Mouse (Mus musculus): Measurements from ENCODE around the gene Aldh2.
A peak's percentile ranks its signal among the peaks of the same experiment; 100 is the strongest.

Gene Aldh2

GRCm38 (mm10) chr5:121595758-121596157, 2.1 kb upstream of the Aldh2 start:
- DNase-seq (ENCODE audit: low spot score) = no peak

GRCm38 (mm10) chr5:121594714-121595313, 1.2 kb upstream of the Aldh2 start:
- DNase-seq (ENCODE audit: low spot score) = no peak

- DNase-seq (ENCODE audit: low spot score) = no peak
Observed at GRCm38 (mm10) chr5:121592816-121593407, 712 bp downstream of the Aldh2 start.

GRCm38 (mm10) chr5:121592064-121592815, 1.4 kb downstream of the Aldh2 start:
- DNase-seq (ENCODE audit: low spot score) = no peak

GRCm38 (mm10) chr5:121591417-121592063, 2.1 kb downstream of the Aldh2 start:
- no peak for DNase-seq (ENCODE audit: low spot score)

GRCm38 (mm10) chr5:121589928-121590327, 3.7 kb downstream of the Aldh2 start:
- DNase-seq (ENCODE audit: low spot score) = no peak

GRCm38 (mm10) chr5:121586400-121587039, 7.1 kb downstream of the Aldh2 start:
- DNase-seq (ENCODE audit: low spot score) = peak; percentile 59

- DNase-seq (ENCODE audit: low spot score) = no peak
Observed at GRCm38 (mm10) chr5:121585699-121586098, 7.9 kb downstream of the Aldh2 start.

- no peak for DNase-seq (ENCODE audit: low spot score)
Observed at GRCm38 (mm10) chr5:121585005-121585404, 8.6 kb downstream of the Aldh2 start.

GRCm38 (mm10) chr5:121583765-121584501, 9.7 kb downstream of the Aldh2 start:
- DNase-seq (ENCODE audit: low spot score) = peak; percentile 31

GRCm38 (mm10) chr5:121581945-121582344, 11.7 kb downstream of the Aldh2 start:
- no peak for DNase-seq (ENCODE audit: low spot score)

GRCm38 (mm10) chr5:121576927-121577488, 16.6 kb downstream of the Aldh2 start:
- no peak for DNase-seq (ENCODE audit: low spot score)

GRCm38 (mm10) chr5:121575867-121576266, 17.8 kb downstream of the Aldh2 start:
- DNase-seq (ENCODE audit: low spot score) = no peak

- no peak for DNase-seq (ENCODE audit: low spot score)
Observed at GRCm38 (mm10) chr5:121574145-121574544, 19.5 kb downstream of the Aldh2 start.

- DNase-seq (ENCODE audit: low spot score) = no peak
Observed at GRCm38 (mm10) chr5:121570787-121571186, 22.8 kb downstream of the Aldh2 start.

GRCm38 (mm10) chr5:121569881-121570420, 23.7 kb downstream of the Aldh2 start:
- DNase-seq (ENCODE audit: low spot score) = no peak

GRCm38 (mm10) chr5:121566035-121566681, 27.5 kb downstream of the Aldh2 start:
- DNase-seq (ENCODE audit: low spot score) = no peak

- DNase-seq (ENCODE audit: low spot score) = peak; percentile 55
Observed at GRCm38 (mm10) chr5:121564468-121564895, 29.1 kb downstream of the Aldh2 start.

GRCm38 (mm10) chr5:121562436-121562835, 31.2 kb downstream of the Aldh2 start:
- no peak for DNase-seq (ENCODE audit: low spot score)

GRCm38 (mm10) chr5:121549196-121549595, 44.4 kb downstream of the Aldh2 start:
- no peak for DNase-seq (ENCODE audit: low spot score)

Measured in layer of hippocampus, adult 9-10 months (tissue).